Mouse (Mus musculus) embryonic fibroblast, embryonic 13.5 days (primary cell): ENCODE data around the gene Pcgf2. TPM values are rescaled to one million over a fixed set of nuclear protein-coding genes. Genes with fewer than 3 reads are reported as not detected.
A peak's percentile ranks its signal among the peaks of the same experiment; 100 is the strongest.

Experiments used
- H3K27ac ChIP-seq: 2 replicates; pipeline ENCODE4 v1.5.1; 2012; ENCODE audit warnings: low read length, control low read depth, inconsistent platforms; ENCODE audit not compliant: insufficient read depth
- H3K4me1 ChIP-seq: 2 replicates; pipeline ENCODE4 v1.6.1; 2011; ENCODE audit warnings: low read length; ENCODE audit not compliant: control insufficient read depth, insufficient read depth
- H3K4me3 ChIP-seq: 2 replicates; pipeline ENCODE4 v1.5.1; 2011; ENCODE audit warnings: mild to moderate bottlenecking, control low read depth, low read length; ENCODE audit not compliant: insufficient read depth
- CTCF ChIP-seq: IDR thresholded peaks from 2 replicates; pipeline ENCODE4 v1.5.1; 2011; ENCODE audit warnings: mild to moderate bottlenecking, control low read depth, low read length, moderate library complexity, borderline replicate concordance; ENCODE audit not compliant: insufficient read depth
- POLR2A ChIP-seq: IDR thresholded peaks from 2 replicates; pipeline ENCODE4 v1.6.1; 2011; ENCODE audit warnings: low read depth, mild to moderate bottlenecking, control low read depth, low read length, moderate library complexity
- polyA plus RNA-seq: library from polyadenylated mRNA; stranded (reverse); fragments of >200 nt; gene quantifications from 2 replicates; pipeline ENCODE4 v1.2.4, GENCODE M21; 2011; ENCODE audit warnings: low read depth; ENCODE audit not compliant: missing spikeins, insufficient read length

Pcgf2 gene
- polyA plus RNA-seq, 1 experiment = 54.0 TPM

DNA sequence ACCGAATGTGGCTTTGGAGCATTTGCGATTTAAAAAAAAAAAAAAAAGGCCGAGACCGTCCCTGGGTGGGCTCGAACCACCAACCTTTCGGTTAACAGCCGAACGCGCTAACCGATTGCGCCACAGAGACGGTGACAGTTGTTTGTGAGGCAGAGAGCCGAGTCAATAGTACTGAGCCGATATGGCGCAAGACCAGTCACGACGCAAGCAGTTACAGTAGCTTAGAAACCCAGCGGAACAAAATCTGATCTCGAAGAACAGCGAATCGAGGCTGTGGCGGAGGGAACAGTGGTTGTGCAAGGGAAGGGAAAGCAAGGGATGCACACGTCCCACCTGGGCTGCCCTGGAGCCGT lies 2.1 kb upstream of the Pcgf2 start:
- peak; percentile 69; the same call in 1 of the 2 replicates for TF ChIP-seq POLR2A
- no peak for TF ChIP-seq CTCF
- Histone ChIP-seq H3K4me1 (peaks cover 1% of the 10 kb centered on the region; the same call in 1 of the 2 replicates), H3K4me3 (peak overlapping the region; percentile 58)

DNA sequence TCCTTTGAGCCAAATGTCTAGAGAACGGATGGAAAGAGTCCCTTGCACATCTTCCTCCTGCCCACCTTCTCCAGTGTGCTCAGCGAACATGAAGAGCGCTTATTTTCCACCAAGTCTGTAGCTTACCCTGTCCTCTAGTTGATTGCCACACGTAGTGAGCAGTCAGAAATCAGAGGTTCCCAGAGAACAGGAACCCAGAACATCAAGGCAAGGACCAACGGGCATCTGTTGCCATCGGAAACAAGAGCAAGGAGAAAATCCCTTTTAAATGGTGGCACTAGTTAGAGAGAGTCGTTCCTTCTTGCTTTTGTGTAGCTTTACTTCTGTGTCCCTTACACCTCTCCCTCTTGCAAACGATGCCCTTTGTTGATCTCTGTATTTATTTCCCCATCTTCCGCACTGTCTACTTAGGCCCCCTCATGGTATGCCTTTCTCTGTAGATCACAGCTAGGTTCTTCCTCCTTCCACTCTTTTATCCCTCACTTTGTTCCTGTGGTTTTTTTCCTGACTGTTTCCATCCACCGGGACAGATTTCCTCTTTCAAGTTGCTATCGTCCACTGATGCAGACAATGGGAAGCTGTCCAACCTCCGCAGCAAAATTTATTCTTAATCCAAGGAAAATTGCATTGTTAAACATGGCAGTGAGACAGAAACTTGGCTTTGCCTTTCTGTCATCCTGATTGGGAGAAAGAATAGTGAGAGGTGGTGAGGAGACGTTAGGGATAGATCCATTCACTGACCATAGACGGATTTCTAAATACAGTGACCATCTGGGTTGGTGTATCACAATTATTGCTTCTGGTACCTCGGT lies 1.5 kb upstream of the Pcgf2 start:
- H3K27ac ChIP-seq = no peak overlapping the region
- no peak overlapping the region for H3K4me3 ChIP-seq
- TF ChIP-seq POLR2A = no peak
- TF ChIP-seq CTCF = no peak
- H3K4me1 ChIP-seq = peaks cover 2% of the 10 kb centered on the region; the same call in 1 of the 2 replicates

More for the DNA sequence above, 2.1 kb upstream of the Pcgf2 start:
- H3K27ac ChIP-seq = 0 out of 2 replicates have a peak overlapping the region, but pooled peaks have one; percentile 1

DNA sequence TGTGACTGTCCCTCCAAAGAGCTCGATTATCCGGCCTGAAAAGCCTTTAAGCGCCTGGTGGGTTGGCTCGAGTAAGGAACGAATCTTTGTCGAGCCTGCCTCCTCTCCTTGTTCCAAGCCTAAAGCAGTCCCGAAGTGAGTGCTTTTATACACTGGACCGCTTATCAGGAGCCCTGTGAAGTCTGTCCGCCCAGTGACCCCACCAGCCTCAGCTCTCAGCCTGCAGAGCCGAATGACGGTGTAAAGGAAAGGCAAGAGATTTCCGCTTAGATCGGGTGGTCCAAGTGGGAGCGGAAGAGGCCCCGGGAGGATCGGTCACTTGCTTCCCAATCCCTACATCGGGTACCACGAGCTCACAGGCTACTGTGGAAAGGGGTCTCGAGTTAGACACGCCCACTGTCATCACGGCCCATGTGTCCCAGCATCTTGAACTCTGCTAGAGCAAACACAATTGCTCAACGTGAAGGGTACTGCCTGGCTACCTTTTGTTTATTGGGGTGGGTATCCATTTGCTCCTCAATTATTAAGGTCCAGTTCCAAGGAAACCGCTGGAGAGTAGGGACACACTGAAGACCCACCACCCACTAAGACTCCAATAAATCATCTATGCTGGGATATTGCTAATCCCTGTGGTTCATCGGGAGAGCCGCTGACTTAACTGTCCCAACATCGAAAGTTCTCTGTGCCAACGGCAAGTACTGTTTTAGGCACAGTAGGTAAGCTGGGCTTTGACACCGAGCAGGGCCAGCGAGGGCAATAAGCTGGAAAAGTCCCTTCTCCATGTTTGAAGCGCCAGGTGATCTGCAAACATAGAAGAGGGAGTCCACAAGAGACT lies 666 bp upstream of the Pcgf2 start:
- H3K4me1 ChIP-seq = peaks cover 2% of the 10 kb centered on the region; the same call in 1 of the 2 replicates
- peak overlapping the region; percentile 60 for H3K4me3 ChIP-seq
- no peak for TF ChIP-seq CTCF
- TF ChIP-seq POLR2A = no peak; the same call in 1 of the 2 replicates
- H3K27ac ChIP-seq = peak overlapping the region; percentile 98

DNA sequence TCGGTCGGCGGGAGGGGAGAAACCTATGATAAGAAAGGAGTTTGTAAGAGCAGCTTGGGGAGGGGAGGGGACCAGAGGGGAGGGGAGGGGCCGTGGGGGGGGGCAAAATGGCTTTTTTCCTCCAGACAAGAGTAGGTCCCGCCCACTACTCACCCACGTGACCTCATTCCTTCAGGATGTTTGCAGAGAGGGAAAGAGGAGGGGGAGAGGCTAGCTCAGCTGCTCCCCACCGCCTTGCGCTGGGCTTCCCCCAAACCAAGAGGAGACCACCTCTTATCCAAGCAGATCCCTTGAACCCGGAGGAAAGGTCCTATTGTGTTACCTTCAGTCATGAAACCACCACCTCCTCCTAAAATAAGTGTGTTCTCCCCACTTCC lies 683 bp downstream of the Pcgf2 start:
- H3K27ac ChIP-seq = peak overlapping the region; percentile 98
- peak overlapping the region; percentile 60 for H3K4me3 ChIP-seq
- peaks cover 7% of the 10 kb centered on the region for H3K4me1 ChIP-seq
- TF ChIP-seq POLR2A (peak; percentile 90), CTCF (no peak)

DNA sequence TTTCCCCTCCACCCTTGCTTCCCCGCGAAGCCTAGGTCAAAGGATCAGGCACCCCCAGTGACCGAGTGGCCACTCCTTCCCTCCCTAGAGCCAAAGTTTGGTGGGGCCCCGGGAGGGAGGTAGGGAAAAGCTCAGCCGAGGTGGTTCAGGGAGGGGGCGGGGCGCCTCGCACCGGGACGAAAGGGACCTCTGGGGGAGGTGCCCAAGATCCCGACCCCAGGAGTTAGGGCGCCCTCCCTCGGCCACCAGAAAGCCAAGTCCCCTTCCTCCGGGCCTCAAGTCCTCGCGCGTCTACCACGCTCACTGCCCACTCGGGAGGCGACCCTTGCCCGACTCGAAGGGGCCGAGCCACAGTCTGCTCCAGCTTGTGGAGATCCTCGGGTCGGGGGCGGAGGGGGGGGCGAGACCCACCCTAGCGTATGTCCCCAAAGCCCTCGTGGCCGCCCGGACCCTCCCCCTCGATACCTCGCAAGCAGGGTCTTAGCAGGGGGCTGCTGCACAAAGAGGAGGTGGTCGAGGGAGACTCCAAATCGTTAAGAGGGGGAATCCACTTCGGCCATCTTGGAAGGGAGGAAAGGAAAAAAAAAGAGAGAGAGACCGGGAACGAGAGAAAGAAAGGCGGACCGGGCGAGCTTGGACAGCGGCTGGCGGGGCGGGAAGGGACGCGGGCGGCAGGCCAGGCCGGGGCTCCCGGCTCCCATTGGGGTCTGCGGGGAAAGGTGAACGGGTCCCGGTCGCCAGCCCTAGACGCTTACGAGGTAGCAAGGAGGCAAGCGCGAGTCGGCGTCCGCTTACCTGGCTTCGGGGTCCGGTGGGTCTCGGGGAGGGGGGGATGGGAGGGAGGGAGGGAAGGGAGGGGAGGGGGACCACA lies 1.3 kb downstream of the Pcgf2 start:
- H3K4me3 ChIP-seq = peak overlapping the region; percentile 78
- peak overlapping the region; percentile 62 for H3K27ac ChIP-seq
- TF ChIP-seq CTCF (peak; percentile 38; the same call in 1 of the 2 replicates), POLR2A (peak; percentile 20; the same call in 1 of the 2 replicates)
- peaks cover 7% of the 10 kb centered on the region for H3K4me1 ChIP-seq

DNA sequence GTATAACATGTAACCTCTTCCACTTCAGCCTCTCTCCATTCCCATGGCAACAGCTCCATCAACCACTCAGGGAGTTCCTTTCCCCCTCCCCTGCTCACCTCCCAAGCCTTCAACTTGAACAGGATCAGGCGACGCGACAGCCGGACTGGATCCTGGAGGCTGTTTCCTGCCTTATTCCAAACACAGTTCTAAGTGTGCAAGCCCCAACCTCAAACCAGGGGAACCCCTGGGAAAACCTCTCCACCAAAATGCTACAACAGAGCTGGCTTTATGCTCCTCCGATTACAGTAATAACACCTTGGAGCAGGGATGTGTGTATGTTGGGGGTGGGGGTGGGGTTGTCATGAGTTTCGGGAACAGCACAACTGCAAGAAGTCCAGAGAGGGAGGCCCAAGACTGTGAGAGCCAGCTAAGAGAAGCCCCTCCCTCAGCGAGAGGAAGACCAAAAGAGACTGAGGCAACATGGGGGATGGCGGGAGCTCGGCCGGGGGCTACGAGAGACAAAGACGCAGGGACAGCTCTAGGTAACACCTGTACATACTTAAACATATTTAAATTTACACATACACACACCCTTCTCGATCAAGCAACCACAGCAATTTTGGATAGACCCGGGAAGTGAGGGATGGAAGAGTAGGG lies 2.3 kb downstream of the Pcgf2 start:
- Histone ChIP-seq H3K27ac (0 out of 2 replicates have a peak overlapping the region, but pooled peaks have one; percentile 9), H3K4me3 (peak overlapping the region; percentile 78), H3K4me1 (peaks cover 7% of the 10 kb centered on the region)
- TF ChIP-seq POLR2A (no peak), CTCF (no peak)

DNA sequence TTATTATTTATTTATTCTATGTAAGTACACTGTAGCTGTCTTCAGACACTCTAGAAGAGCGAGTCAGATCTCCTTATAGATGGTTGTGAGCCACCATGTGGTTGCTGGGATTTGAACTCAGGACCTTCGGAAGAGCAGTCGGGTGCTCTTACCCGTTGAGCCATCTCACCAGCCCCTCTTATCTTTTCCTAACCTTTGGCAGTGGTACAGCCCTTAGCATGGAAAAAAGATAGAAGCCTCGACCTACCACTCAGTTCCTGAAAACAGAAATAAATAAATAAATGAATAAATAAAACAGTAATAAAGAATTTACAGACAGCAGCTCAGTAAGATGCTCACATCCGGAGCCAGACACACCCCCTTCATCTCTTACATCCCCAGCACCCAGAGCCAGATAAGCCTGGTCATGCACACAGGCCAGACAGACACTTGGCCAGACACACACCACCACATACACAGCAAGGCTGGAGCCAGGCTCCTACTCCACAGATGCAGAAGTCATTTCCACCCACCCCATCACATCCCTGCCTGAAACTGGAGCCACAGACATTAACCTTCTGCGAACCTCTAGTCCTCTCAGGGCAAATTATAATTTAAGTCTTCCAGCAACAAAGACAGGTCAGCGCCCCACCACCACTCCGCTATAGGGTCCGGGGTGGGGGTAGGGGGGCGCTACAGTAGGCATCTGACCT lies 3.0 kb downstream of the Pcgf2 start:
- Histone ChIP-seq H3K4me1 (peaks cover 7% of the 10 kb centered on the region), H3K27ac (no peak overlapping the region), H3K4me3 (peak overlapping the region; percentile 78)
- no peak for TF ChIP-seq POLR2A
- no peak for TF ChIP-seq CTCF

DNA sequence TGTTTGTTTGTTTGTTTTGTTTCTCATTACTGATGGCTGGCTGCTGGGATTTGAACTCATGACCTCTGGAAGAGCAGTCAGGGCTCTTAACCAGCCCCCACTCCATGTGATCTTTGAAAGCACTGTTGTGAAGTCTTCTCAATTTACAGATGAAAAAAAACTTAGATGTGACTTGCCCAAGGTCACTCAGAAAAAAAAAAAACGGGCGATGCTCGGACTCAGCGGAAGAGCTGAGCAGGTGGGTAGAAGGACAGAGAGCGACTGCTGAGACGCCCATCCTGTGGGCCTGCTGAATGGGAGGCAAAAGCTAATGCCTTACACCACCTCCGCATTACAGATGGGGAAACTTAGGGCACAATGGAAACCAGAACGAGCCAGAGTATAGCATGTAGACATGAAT lies 3.6 kb downstream of the Pcgf2 start:
- Histone ChIP-seq H3K27ac (no peak overlapping the region), H3K4me1 (peaks cover 7% of the 10 kb centered on the region), H3K4me3 (no peak overlapping the region)
- TF ChIP-seq POLR2A = no peak
- TF ChIP-seq CTCF = no peak
